Mouse (Mus musculus): ENCODE results near the gene Hikeshi.

Hikeshi gene

GRCm38 (mm10) chr7:89913432-89914158 is 27.4 kb downstream of the Hikeshi start:
- DNase-seq (ENCODE audit: low read depth, low spot score): no peak

GRCm38 (mm10) chr7:89912356-89912755 is 28.6 kb downstream of the Hikeshi start:
- no peak for DNase-seq (ENCODE audit: low read depth, low spot score)

- no peak for DNase-seq (ENCODE audit: low read depth, low spot score)
Observed at GRCm38 (mm10) chr7:89909711-89910110, 31.3 kb downstream of the Hikeshi start.

GRCm38 (mm10) chr7:89908899-89909621 is 31.9 kb downstream of the Hikeshi start:
- DNase-seq (ENCODE audit: low read depth, low spot score): no peak

- DNase-seq (ENCODE audit: low read depth, low spot score): no peak
Observed at GRCm38 (mm10) chr7:89908421-89908820, 32.6 kb downstream of the Hikeshi start.

- peak; percentile 52 for DNase-seq (ENCODE audit: low read depth, low spot score)
Observed at GRCm38 (mm10) chr7:89907950-89908349, 33.1 kb downstream of the Hikeshi start.

- no peak for DNase-seq (ENCODE audit: low read depth, low spot score)
Observed at GRCm38 (mm10) chr7:89903442-89904343, 37.3 kb downstream of the Hikeshi start, which contains the start of gene Ccdc81. Gene Ccdc81 (minus strand): TSS chr7:89903629.

GRCm38 (mm10) chr7:89903007-89903406 is 38.0 kb downstream of the Hikeshi start:
- no peak for DNase-seq (ENCODE audit: low read depth, low spot score)

GRCm38 (mm10) chr7:89891856-89892255 is 49.1 kb downstream of the Hikeshi start:
- DNase-seq (ENCODE audit: low read depth, low spot score): no peak

- DNase-seq (ENCODE audit: low read depth, low spot score): no peak
Observed at GRCm38 (mm10) chr7:89891412-89891811, 49.6 kb downstream of the Hikeshi start.

- DNase-seq (ENCODE audit: low read depth, low spot score): no peak
Observed at GRCm38 (mm10) chr7:89884551-89884950, 56.5 kb downstream of the Hikeshi start.

- DNase-seq (ENCODE audit: low read depth, low spot score): no peak
Observed at GRCm38 (mm10) chr7:89879686-89880085, 61.3 kb downstream of the Hikeshi start.

Data from retina, adult 2 months (tissue).